Mouse (Mus musculus) skeletal muscle tissue, adult 2 months (tissue): ENCODE measurements around the gene Mcam.
"Not testable (repeated sequence)": the region's sequence is repeated elsewhere in the genome, so short reads cannot be mapped to it uniquely, and the experiment has no call there.

Source experiments
- DNase-seq: peaks from one replicate; pipeline ENCODE4 v3.0.0-alpha.2; 2012; ENCODE audit warnings: low read depth, low spot score

The Mcam gene

DNA sequence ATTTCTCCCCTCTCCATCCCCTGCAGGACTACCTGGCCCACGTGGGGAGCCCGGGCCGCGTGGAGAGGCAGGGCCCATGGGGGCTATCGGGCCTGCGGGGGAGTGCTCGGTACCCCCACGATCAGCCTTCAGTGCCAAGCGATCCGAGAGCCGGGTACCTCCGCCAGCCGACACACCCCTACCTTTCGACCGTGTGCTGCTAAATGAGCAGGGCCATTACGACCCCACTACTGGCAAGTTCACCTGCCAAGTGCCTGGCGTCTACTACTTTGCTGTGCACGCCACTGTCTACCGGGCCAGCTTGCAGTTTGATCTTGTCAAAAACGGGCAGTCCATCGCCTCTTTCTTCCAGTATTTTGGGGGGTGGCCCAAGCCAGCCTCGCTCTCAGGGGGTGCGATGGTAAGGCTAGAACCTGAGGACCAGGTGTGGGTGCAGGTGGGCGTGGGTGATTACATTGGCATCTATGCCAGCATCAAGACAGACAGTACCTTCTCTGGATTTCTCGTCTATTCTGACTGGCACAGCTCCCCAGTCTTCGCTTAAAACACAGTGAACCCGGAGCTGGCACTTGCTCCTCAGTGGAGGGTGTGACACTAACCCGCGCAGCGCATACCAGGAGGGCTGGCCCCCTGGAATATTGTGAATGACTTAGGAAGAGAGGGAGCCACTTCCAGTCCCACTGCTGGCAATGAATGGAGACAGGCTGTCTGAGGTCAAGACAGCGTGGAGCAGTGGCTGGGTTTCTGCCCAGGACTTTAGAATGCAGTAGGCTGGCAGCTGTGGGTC is 25.8 kb upstream of the Mcam start:
- no peak for DNase-seq

DNA sequence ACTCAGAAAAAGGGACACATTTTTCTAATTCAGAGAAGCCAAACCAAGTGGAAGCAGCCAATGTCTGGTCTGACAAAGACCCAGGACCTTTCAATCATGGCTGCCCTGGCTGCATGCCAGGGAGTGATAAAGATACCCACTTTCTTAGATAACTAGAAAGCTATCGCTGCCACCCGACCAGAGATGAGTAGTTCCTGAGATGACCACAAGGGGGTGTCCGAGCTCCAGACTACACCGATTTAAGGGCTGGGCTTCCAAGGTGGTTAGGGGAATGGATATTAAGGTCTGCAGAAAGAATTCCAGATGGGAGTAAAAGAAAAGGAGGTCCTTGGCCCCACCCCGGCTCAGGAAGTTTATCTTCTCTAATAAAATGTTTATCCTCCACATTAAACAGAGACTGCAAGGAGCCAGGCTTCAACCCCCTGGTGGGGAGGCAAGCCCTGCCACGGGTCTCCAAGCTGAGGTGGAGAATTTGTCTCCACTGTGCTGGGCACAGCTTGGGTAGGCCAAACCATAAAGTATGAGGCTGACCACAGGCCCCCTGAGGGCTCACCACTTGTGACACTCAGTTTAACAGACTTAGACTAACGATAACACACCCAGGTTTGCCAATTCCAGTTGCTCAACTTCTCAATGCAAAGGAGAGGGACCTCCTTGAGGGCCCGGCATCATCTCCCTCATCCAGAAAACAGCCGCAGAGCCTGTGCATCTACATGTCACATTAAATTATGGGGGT is 24.7 kb upstream of the Mcam start:
- no peak for DNase-seq

DNA sequence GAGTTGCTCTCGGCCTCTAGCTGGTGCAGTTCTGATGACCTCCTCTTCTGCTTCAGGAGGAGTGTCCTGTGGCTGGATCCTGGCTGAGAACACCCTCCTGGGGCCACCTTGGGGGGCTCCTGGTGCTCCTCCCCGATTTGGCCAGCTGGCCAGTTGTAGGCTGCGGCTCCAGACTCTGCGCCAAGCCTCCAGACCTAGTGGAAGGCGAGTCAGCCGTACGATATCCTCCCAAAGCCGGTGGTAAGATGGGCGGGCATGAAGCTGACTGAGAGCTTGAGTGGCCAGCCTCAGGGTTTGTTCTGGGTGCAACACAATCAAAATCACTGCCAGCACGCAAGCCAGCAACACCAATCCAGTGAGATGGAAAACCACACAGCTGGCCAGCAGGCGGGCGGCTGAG is 22.4 kb upstream of the Mcam start:
- DNase-seq: not testable (repeated sequence)

DNA sequence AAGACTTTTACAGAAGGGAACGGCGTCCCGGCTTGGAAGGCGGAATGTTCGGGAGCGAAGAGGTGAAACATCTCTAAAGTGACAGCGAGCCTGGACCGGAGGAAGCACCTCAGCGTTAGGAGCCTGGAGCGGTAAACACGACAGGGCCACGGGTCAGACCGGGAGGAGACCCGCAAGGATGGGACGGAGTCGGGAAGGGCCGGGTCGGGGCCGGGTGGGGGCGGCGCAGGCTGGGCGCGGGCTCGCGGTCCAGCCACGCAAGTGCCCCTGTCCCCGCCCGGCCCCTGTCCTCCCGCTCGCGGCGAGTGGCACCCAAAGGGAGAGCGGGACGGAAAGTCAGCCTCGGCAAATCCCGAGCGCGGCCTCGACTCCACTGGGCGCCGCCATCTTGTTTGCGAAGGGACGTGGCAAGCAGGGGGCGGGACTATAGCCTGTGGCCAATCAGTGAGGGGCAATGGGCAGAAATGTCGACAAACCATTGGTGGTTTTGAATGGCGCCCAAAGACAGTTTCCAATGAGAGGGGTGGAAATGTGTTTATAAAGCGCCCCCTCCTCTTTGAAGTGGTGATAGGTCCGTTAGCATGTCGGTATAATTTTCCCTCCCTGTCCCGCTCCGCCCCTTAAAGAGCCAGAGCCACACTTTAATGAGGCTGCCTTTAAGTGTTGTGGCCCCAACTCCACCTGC is 21.0 kb upstream of the Mcam start, which contains the start of the genes Gm49380 and Rnf26:
Gene Gm49380 (minus strand): TSS at position 396 of the 685 bp plus-strand sequence.
Gene Rnf26 (minus strand): TSS at position 413 of the 685 bp plus-strand sequence.
- DNase-seq: peak; percentile 98

DNA sequence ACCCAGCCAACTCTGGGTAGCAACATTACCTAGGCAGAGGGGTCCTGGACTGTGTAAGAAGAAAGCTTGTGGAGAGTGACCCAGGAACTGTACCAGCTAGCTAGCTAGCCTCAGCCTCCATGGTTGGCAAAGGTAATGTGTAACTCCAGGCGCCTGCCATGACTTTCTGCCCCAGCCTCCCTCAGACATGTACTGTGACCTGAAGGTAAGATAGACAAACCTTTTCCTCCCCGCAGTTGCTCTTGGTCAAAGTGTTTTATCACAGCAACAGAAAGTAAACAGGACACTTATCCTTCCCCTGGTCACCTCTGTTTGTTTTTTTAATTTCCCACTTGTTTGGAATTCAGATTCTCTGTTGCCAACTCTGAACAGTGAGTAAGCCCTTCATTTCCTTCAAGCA is 19.8 kb upstream of the Mcam start:
- DNase-seq: no peak

DNA sequence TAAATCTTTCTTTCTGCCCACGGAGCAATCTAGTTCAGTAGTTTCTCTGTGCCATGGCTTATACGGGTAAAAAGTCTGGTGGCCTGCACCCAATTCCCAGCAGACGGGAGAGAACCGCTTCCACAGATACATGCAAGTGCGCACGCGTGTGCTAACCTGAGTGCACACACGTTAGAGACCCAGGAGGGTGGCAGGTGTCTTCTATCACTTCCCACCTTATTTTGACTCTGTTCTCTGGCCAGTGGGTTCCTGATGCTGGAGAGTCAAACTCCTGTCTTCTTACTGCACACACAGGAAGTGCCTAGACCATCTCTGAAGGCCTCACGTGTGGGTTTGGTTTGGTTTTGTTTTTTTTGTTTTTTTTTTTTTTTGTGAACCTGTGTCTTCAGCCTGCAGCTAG is 18.7 kb upstream of the Mcam start:
- no peak for DNase-seq

DNA sequence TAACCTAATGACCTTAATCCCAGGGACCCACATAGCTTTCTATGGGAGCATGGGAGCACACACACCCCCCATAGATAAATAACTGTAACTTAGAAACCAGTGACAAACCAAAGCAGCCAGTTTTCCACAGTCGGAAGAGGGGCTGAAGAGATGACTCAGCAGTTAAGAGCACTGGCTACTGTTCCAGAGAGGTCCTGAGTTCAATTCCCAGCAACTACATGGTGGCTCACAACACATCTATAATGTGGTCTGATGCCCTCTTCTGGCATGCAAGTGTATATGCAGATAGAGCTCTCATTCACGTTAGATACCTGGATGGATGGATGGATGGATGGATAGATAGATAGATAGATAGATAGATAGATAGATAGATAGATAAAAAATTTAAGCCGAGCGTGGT is 18.1 kb upstream of the Mcam start:
- no peak for DNase-seq

DNA sequence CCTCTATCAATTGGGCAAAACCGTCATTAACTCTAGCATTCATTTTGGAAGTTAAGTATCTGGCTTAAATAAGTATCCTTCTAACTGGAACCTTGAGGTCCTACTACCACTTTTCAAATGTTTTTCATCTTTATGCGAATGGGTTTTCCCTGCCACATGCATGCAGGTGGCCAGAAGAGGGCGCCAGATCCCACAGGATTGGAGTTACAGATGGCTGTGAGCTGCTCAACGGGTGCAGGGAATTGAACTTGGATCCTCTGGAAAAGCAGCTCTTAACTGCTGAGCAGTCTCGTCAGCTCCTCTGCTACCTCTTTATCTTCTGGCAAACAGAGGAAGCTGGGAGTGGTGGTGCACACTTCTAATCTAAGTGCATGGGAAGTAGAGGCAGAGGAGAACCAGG is 15.3 kb upstream of the Mcam start:
- DNase-seq: no peak

DNA sequence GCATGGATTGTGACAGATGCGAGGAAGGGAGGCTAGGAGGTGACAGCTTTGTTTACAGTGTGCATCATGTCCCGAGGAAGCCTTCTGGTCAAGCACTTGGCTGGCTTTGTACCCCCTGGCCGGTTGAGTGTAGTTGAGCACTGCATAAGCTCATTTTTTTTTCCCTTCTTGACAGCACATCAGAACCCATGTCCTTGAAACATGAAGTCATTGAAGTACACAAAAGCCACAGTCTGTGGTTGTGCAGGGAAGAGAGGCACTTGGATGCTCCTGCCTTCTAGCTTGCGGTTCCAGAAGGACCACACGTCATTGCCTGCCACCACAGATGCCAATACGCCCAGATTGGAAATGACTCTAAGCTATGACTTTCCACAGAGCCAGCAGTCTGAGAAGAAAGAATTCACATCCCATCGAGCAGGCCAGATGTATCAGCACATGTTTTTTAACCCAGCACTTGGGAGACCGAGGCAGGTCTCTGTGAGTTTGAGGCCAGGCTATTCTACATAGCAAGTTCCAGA is 14.3 kb upstream of the Mcam start:
- DNase-seq: no peak

DNA sequence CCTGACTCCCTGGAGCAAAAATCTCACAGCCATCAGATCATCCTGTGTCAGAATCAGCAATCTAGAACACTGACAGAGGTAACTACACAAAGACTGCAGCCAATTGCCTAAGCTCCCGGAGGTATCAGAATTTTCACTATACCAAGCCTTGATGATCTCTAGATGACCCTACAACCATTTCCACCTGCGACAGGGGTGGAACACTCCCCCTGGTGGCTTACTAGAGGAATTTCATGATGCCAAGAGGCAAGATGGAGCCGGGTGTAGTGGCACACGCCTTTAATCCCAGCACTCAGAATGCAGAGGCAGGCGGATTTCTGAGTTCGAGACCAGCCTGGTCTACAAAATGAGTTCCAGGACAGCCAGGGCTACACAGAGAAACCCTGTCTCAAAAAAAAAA is 10.0 kb upstream of the Mcam start:
- no peak for DNase-seq

DNA sequence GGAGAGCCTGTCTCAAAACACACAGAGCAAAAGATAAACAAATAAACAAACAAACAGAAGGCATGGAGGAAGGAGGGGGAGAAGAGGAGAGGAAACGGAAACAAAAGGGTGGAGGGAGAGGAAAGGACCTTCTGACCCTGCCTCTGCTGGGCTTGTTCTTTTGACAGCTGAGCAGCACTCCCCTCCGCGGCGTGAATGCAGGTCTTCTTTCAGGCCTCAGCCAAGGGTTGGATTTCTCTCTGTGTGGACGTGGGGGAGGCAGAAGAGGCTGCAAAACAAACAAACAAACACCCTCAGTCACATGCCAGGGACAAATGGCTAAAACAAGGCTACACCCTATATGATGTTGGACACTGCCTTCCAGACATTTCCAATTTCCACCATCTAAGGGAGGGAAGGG is 9.2 kb upstream of the Mcam start:
- DNase-seq: no peak

DNA sequence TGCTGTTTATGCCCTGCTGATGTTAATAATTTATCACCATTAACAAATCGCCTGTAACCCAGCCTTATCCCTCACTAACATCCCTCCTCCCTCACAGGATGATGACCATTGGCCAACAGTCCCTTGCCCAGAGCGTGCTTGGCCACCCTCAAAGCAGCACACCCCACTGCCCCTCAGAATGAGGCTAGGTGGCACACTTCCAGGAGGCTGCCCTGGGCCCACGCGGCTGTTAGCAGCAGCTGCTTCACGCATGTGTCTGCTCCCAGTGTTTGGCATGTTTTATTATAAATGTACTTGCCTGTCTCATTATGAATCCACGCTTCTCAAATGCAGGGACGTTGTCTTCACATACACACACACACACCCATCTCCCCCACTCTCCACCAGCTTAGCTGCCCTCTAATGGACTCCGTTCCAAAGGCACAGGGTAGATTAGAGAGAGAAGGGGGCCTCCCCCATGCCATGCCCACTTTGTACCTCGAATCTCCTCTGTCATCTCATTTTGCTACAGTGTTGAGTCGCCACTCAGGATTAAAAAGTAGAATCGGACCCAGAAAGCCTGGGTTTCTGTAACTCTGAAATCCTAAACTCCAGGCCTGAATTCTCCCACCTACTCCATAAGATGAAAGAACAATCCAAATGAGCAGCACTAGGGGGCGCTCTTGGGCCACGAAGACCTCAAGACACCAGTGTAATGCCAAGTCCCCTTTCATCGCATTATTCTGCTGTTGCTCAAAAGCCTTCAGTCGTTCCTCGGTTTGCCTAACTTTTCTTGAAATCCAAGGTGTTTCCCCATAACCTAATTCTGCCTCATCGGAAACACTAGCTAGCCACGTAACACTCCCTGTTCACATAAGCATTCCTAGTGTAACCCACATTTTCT is 8.5 kb upstream of the Mcam start:
- peak; percentile 85 for DNase-seq

DNA sequence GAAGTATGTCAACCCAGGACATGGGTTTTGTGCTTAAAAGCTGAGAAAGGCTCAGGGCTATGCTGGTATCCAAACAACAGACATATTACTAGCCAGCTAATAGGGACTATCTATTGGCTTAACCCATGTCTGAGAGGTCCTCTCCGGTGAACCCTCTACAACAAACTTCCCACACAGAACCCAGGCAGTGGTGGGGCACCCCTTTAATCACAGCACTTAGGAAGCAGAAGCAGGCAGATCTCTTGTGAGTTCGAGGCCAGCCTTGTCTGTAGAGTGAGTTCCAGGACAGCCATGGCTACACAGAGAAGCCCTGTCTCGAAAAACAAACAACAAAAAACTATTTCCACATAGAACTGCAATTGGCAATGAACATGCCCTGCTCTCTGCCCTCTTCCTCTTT is 7.5 kb upstream of the Mcam start:
- DNase-seq: no peak

DNA sequence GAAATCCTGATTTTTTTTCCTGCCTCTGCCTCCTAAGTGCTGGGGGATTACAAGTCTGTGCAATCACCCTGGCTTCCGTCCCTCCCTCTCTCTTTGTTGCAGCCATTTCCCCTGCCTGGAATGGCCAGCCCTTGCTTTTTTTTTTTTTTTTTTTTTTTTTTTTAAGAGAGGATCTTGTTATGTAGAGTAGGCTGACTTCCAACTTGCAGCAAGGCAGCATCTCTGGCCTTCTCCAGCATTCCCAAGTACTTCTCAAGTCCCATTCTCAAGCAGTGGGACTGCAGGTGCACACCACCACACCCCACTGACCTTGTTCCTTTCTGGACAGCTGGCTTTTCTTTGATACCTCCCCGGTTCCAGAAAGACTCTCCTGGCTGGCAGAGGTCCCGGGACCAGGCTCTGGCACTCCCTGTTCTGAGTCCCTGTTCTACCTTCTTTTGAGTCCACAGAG is 6.9 kb upstream of the Mcam start:
- no peak for DNase-seq

DNA sequence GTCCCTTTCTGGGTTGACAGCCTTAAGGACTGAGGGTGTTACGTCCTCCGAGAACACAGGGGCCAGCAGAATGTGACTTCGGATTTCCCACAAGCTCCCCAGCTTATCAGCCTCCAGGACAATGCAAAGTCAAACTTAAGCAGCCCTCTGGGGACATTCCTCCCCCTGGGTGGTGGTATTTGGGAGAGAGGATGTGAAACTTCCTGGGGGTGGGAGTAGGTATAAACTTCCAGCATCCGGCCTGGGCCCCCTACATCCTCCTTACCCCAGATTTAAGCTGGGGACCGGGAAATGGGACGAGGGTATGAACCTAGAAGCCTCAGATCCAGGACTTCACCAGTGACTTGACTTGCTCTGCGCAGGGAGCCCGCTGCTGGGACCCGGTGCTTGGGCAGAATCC is 4.6 kb upstream of the Mcam start:
- DNase-seq: no peak

DNA sequence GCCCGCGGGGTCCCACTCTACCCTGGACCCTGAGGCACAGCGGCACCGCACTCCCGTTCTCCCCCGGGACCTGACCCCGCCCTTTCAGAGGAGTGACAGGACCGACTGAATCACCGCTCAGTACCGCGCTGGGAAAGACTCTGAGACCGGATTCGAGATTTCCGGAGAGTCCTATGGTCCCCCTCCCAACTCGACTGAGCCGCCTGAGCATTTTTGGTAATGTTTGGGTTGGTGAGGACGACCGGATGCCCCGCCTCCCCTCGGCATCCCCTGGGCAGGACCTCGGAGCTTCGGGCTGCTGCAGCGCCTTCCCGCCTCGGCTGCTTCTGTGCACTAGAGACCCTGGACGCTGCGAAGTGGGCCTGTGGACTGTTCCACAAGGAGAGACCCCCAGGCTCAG is 4.2 kb upstream of the Mcam start:
- DNase-seq: peak; percentile 63

DNA sequence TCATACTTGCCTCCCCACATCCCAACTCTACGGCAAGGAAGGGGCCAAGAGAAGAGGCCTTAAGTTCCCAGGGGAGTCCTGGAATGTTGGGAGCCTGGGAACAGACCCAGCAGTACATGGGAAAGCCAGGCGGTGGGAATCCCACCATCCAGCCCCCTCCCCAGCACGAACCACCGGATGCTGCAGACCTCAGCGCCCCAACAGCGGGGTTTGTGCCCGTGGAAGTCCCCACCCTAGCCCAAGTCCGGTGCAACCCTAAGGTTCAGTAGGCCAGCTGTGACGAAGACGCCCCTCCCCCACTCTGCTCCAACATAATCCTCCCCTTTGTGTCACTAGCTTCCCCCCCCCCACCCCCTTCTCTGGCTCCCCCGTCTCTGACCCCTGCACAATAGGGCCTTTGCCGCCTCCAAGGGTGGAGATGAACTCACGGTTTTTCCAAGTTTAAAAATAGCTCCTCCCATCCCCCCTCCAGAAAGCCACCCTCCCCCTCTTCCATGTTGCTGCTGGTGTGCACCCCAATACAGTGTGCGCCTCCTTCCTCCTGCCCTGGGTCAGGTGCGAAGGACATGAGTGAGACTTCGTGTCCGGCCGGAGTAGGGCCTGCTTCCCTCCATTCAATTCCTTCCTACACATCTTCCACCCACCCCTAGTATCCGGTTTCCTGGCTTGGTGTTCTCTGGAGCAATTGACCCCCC is 3.5 kb upstream of the Mcam start:
- no peak for DNase-seq

DNA sequence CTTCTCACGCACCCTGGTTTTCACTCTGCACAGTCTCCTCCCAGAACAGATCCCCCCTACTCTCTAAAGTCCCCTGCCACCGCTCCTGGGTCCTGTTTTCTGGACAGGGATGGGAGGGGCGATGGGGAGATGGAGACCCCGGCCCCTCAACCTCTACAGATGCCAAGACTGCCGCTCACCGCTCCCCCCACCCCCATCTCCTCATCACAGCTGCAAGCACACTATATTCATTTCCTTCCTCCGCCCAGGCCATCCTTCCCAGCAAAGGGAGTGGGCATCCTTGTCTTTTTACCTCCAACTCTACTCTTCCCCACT is 3.0 kb upstream of the Mcam start:
- DNase-seq: no peak

DNA sequence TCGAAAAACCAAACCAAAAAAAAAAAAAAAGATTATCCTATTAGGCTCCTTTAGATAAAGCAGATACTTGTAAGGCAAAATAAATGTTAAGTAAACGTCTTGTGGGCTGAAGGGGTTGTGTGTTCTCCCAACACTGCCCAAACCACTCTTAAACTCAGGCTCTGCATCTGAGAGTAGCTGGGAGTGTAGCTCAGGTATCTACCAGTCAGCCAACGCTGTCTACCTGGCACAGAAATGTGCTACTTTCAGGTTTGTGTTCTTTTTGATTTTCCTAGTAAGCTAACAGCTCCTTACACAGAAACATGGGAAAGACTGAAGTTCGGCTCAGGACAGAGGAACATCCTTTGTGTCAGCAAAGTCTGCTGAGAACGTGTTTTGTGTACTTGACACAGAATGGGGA is 2.1 kb upstream of the Mcam start:
- DNase-seq: no peak

DNA sequence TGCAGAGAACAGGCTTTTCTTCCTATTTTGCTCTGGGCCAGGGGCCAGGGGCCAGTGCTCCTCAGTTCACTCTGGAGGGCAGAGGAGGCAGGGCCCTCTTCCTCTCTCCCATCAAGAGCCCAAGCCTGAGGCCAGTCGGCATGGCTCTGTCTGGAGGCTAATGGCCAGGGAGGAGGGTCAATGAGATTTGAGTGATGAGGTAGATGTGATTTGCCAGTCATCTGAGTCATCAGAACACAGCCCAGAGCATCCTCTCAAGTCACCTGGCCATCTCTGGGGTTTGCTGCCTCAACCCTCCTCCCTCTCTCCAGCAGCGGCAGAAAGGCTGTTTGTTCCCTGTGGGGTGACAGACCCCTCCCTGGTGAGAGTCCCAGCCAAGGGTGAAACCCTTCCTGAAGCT is 982 bp upstream of the Mcam start:
- DNase-seq: no peak
